Mouse (Mus musculus): ENCODE measurements at regions not wholly inside any gene's neighbourhood (a gene's known extent, or its start where the extent isn't known, plus 50 kb on each side); places are given as distances from the start of the nearest gene placed in this dataset.

GRCm38 (mm10) chr16:51661693-51662092 lies 369.3 kb upstream of the Cblb start:
- no peak for DNase-seq (ENCODE audit: low spot score in 2 of 2)
- intact Hi-C loops (cut with DNase I) = no loop called here

GRCm38 (mm10) chr16:51664325-51664724 lies 366.7 kb upstream of the Cblb start:
- intact Hi-C loops (cut with DNase I) = no loop called here
- no peak for DNase-seq (ENCODE audit: low spot score in 2 of 2)

GRCm38 (mm10) chr16:51675101-51675500 lies 355.9 kb upstream of the Cblb start:
- DNase-seq (ENCODE audit: low spot score in 2 of 2) = no peak
- intact Hi-C loops (cut with DNase I) = no loop called here

GRCm38 (mm10) chr16:51675988-51676387 lies 355.0 kb upstream of the Cblb start:
- intact Hi-C loops (cut with DNase I) = no loop called here

GRCm38 (mm10) chr16:51690861-51691260 lies 340.2 kb upstream of the Cblb start:
- no peak for DNase-seq (ENCODE audit: low spot score in 2 of 2)
- intact Hi-C loops (cut with DNase I) = no loop called here

More at GRCm38 (mm10) chr16:51675988-51676387, 355.0 kb upstream of the Cblb start:
- no peak for DNase-seq (ENCODE audit: low spot score in 2 of 2)

- intact Hi-C loops (cut with DNase I) = no loop called here
- DNase-seq (ENCODE audit: low spot score in 2 of 2) = no peak
Observed at GRCm38 (mm10) chr16:51705026-51705425, 326.0 kb upstream of the Cblb start.

GRCm38 (mm10) chr16:51718695-51719094 lies 312.3 kb upstream of the Cblb start:
- DNase-seq (ENCODE audit: low spot score in 2 of 2) = no peak
- intact Hi-C loops (cut with DNase I) = no loop called here

- no peak for DNase-seq (ENCODE audit: low spot score in 2 of 2)
- intact Hi-C loops (cut with DNase I) = no loop called here
Observed at GRCm38 (mm10) chr16:51719637-51720036, 311.4 kb upstream of the Cblb start.

GRCm38 (mm10) chr16:51722682-51723081 lies 308.3 kb upstream of the Cblb start:
- intact Hi-C loops (cut with DNase I) = no loop called here
- no peak for DNase-seq (ENCODE audit: low spot score in 2 of 2)

GRCm38 (mm10) chr16:51741875-51742274 lies 289.1 kb upstream of the Cblb start:
- intact Hi-C loops (cut with DNase I) = no loop called here
- no peak for DNase-seq (ENCODE audit: low spot score in 2 of 2)

- no peak for DNase-seq (ENCODE audit: low spot score in 2 of 2)
- intact Hi-C loops (cut with DNase I) = no loop called here
Observed at GRCm38 (mm10) chr16:51751878-51752277, 279.1 kb upstream of the Cblb start.

GRCm38 (mm10) chr16:51758361-51759227 lies 272.4 kb upstream of the Cblb start:
- intact Hi-C loops (cut with DNase I) = no loop called here
- DNase-seq (ENCODE audit: low spot score in 2 of 2) = no peak

GRCm38 (mm10) chr16:51759228-51759647 lies 271.8 kb upstream of the Cblb start:
- DNase-seq (ENCODE audit: low spot score in 2 of 2) = no peak
- intact Hi-C loops (cut with DNase I) = no loop called here

GRCm38 (mm10) chr16:51767556-51767955 lies 263.5 kb upstream of the Cblb start:
- intact Hi-C loops (cut with DNase I) = no loop called here
- DNase-seq (ENCODE audit: low spot score in 2 of 2) = no peak

- intact Hi-C loops (cut with DNase I) = no loop called here
- DNase-seq (ENCODE audit: low spot score in 2 of 2) = no peak
Observed at GRCm38 (mm10) chr16:51778920-51779319, 252.1 kb upstream of the Cblb start.

GRCm38 (mm10) chr16:51795003-51795402 lies 236.0 kb upstream of the Cblb start:
- DNase-seq (ENCODE audit: low spot score in 2 of 2) = no peak
- intact Hi-C loops (cut with DNase I) = no loop called here

GRCm38 (mm10) chr16:51807323-51807722 lies 223.7 kb upstream of the Cblb start:
- intact Hi-C loops (cut with DNase I) = no loop called here

GRCm38 (mm10) chr16:51809120-51809519 lies 221.9 kb upstream of the Cblb start:
- DNase-seq (ENCODE audit: low spot score in 2 of 2) = no peak
- intact Hi-C loops (cut with DNase I) = no loop called here

More at GRCm38 (mm10) chr16:51807323-51807722, 223.7 kb upstream of the Cblb start:
- no peak for DNase-seq (ENCODE audit: low spot score in 2 of 2)

- intact Hi-C loops (cut with DNase I) = no loop called here
Observed at GRCm38 (mm10) chr16:51811073-51811472, 220.0 kb upstream of the Cblb start.

GRCm38 (mm10) chr16:51842770-51843169 lies 188.3 kb upstream of the Cblb start:
- no peak for DNase-seq (ENCODE audit: low spot score in 2 of 2)
- intact Hi-C loops (cut with DNase I) = no loop called here

More at GRCm38 (mm10) chr16:51811073-51811472, 220.0 kb upstream of the Cblb start:
- no peak for DNase-seq (ENCODE audit: low spot score in 2 of 2)

- no peak for DNase-seq (ENCODE audit: low spot score in 2 of 2)
- intact Hi-C loops (cut with DNase I) = no loop called here
Observed at GRCm38 (mm10) chr16:51845539-51845938, 185.5 kb upstream of the Cblb start.

Data from left cerebral cortex, postnatal 36 days (tissue).